Mouse (Mus musculus) regulatory T cell (primary cell): Measurements from ENCODE around the gene Cracr2b.

Source experiments
- in situ Hi-C: fragments of 300-600 bp; cut with MboI, MseI; formaldehyde crosslinking; loops from one replicate; pipeline ENCODE4 v1.15.1; 2025; ENCODE audit warnings: high pct_unique_total_duplicates

Cracr2b gene

GRCm38 (mm10) chr7:141460391-141461113, at the start of gene Cracr2b:
Gene Cracr2b (plus strand): TSS chr7:141461094.
- in situ Hi-C loops, result no loop called here

GRCm38 (mm10) chr7:141411667-141412066, 49.2 kb upstream of the Cracr2b start:
- in situ Hi-C loops, result no loop called here

GRCm38 (mm10) chr7:141413331-141413730, 47.6 kb upstream of the Cracr2b start:
- in situ Hi-C loops, result no loop called here

- in situ Hi-C loops, result no loop called here
Observed at GRCm38 (mm10) chr7:141413809-141414584, 46.9 kb upstream of the Cracr2b start, which contains the start of gene Gatd1. Gene Gatd1 (minus strand): TSS chr7:141414136.

- in situ Hi-C loops, result no loop called here
Observed at GRCm38 (mm10) chr7:141416144-141416841, 44.6 kb upstream of the Cracr2b start.

- in situ Hi-C loops, result no loop called here
Observed at GRCm38 (mm10) chr7:141417731-141418681, 42.9 kb upstream of the Cracr2b start.

DNA sequence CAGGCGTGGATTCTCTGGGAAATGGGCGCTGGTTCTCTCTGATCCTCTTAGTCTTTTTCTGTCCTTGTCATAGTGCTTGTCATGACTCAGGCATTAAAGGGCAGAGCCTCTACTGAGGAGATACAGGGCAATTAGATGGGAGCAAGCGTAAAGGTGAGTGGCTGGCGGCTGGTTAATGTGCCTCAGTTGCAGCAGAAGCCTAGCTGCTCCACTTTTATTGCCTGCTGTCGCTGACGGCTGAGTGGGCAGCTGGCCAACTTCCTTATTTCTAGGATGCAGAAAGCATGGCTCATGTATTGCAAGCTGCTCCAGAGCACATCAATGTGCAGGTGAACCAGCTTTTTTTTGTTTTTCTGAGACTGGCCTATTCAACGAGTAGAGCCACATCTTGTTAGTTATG, 41.9 kb upstream of the Cracr2b start:
- in situ Hi-C loops, result no loop called here

- in situ Hi-C loops, result no loop called here
Observed at GRCm38 (mm10) chr7:141420030-141420702, 40.7 kb upstream of the Cracr2b start.

- in situ Hi-C loops, result no loop called here
Observed at GRCm38 (mm10) chr7:141423811-141424210, 37.1 kb upstream of the Cracr2b start.

- in situ Hi-C loops, result no loop called here
Observed at GRCm38 (mm10) chr7:141426948-141427730, 33.8 kb upstream of the Cracr2b start.

DNA sequence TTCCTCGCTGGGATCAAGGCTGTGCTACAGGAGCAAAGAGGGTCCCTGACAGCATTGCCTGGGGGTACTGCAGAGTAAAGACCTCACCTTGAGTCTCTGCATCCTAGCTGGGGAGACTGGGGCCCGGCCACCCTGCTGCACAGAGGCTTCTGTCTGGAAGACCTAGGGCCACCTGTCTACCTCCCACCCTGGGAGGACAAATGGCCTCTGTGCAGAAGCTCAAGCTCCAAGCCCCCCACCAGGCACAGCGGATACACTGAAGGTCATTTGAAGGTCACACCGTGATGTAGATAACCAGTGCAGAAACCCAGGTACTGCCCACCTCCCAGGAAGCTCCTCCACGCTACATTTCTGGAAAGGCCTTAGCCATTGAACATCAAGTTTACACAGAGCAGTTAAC, 32.2 kb upstream of the Cracr2b start:
- in situ Hi-C loops, result no loop called here

GRCm38 (mm10) chr7:141429310-141429709, 31.6 kb upstream of the Cracr2b start, which contains the start of gene Cend1:
Gene Cend1 (minus strand): TSS chr7:141429491.
- in situ Hi-C loops, result no loop called here

- in situ Hi-C loops, result loop anchor here (5.0 to 10.0 kb wide), 2 partner anchors 33 to 1295 kb away; partner anchors contain the start of gene Mtg1
Observed at GRCm38 (mm10) chr7:141429840-141430584, 30.9 kb upstream of the Cracr2b start.

DNA sequence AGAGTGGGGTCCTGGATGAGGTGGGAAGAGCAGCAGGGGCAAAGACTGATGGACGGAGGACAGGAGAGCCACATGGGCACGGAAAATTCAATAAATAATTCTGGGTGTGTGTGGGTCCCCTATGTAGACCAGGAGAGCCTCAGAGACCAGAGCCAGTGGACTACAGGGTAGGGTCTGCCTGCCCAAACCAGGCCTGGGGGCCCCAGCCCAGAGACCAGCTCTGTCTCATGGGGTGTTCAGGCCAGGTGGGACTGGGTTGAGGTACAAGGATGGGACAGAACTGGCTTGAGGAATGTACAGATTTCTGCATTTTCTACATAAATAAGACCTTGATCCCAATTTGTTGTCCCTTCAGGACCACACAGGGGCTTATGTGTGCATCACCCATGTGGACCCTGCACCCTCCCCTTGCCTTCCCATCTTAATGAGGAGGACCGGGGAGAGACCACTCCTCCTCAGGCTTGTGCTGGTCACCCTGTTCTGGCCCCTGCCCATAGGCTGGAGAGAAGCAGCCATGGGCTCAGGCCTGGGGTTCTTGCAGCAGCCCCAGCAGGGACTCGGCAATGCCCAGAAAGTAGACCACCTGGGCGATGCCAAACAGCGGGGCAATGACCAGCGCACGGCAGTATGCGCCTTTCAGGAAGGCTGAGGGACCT, 30.2 kb upstream of the Cracr2b start:
- in situ Hi-C loops, result loop anchor here (5.0 to 10.0 kb wide), 2 partner anchors 33 to 1296 kb away; partner anchors contain the start of gene Mtg1

DNA sequence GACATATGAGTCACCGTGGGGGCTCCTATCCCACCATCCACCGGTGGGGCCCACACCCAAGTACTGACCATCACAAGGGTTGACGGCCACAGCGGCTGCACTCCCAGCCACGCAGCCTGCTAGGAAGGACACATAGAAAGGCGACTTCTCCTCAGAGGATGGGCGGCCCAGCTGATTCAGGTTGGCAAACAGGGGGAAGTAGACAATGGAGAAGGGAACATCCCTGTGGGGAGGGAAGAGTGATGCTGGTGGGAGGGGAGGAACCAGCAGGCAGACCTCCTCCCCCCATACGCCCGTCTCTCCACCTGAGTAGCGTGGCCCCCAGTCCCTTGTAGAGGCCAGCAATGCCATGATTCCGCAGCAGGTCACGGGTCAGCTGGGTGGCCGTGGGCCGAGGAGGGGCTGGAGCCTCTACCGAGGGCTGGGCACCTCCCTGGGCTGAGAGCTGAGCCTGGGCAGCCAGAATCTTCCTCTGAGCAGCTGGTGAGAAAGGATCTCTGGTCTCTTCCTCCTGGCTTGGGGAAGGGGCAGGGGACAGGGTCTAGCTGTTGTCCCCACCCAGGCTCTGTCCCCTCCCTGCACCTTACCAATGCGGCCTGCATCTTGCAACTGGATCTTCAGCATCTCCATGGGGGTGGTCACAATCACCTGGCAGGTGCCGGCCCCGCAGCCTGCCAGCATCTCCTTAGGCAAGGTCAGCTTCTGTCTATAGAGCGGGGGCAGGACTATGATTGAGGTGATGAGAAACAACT, 29.3 kb upstream of the Cracr2b start:
- in situ Hi-C loops, result loop anchor here (5.0 to 10.0 kb wide), 2 partner anchors 34 to 1297 kb away; partner anchors contain the start of gene Mtg1

GRCm38 (mm10) chr7:141432186-141432611, 28.7 kb upstream of the Cracr2b start:
- in situ Hi-C loops, result loop anchor here (5.0 to 10.0 kb wide), 2 partner anchors 35 to 1297 kb away; partner anchors contain the start of gene Mtg1
